Mouse (Mus musculus) hindlimb bud, embryonic 11.5 days (tissue): ENCODE measurements around the gene Qrich1.
"Not testable (repeated sequence)": the region's sequence is repeated elsewhere in the genome, so short reads cannot be mapped to it uniquely, and the experiment has no call there.

Experiments used
- DNase-seq: peaks from one replicate; pipeline ENCODE4 v3.0.0-alpha.2; 2012; ENCODE audit warnings: low read depth, low spot score; ENCODE audit errors: extremely low spot score

Gene Qrich1

DNA sequence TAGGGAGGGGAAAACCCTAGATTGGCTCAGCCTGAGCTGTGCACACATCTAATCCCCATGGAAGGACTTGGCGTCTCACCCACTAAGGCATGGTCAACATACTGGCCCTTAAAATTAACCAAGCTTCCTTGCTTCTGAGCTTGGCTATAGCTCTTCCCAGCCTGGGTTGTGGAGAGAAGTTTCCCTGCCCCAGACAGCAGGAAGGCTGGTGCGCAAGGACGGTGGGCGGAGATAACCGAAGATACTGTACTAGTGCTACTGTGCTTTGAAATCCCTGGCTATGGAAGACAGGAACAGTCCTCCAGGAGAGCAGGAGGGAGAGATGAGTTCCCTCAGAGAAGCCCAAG lies 62.7 kb downstream of the Qrich1 start:
- no peak for DNase-seq

DNA sequence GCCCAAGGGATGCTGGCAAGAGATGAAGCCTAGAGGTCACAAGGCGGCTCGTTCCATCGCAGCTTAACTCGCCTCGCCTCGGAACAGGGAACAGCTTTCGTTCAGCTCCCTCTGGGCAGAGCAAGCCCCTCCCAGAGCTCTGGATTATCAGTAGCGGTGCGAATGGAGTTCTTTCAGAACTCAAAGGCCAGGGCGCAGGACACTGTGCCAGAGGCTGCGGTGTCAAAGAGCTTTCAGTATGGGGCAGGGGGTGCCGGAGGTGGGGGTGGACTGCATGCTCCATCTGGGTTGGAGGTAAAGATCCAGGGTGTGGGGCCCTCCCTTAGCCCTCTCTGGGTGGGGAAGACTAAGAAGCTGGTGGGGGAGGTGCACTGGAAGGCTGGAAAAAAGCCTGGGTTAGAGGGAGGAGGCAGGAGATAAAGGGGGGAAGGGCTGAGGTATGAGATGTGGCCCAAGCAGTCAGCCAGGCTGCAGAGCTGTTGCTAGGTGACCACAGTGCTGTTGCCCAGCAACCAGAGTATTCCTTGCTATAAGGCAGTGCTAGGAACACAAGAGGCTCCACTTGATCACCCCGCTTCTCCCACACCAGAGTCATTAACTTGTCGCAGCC lies 71.1 kb downstream of the Qrich1 start:
- peak; percentile 86 for DNase-seq

DNA sequence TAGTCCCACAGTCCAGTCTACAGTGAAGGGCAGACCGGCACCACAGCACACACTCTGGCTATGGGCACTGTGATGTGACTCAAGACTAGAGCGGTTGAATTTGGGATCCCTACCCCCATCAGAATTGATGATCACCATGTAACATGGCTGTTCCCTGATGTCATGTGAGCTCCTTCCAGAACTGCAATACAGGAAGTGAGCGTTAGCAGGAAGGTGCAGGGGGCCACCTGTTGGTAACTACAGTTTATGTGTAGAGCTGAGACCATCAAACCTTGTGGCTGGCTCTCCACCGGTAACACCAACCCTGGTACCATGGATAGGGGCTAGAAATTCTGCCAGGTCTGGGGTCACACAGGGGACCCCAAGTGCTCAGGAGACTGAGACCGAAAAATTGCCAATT lies 72.6 kb downstream of the Qrich1 start:
- no peak for DNase-seq

DNA sequence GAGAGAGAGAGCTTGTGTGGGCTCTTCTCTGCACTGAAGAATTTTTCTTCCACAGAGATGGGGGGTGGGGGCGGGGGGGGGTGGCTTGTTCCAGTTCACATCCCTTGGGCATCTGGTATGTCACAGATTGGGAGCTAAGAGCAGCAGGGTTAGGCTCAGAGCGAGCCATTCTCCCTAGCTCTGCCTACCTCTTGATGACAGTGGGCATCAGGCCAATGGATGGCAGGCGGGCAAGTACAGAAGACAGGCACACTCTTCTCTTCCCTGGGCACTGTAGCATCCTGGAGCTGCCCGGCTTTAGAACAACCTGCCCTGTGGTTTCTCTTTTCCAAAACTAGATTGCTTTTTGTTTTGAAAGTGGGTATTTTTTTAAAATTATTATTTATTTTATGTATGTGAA lies 74.9 kb downstream of the Qrich1 start:
- DNase-seq = no peak

DNA sequence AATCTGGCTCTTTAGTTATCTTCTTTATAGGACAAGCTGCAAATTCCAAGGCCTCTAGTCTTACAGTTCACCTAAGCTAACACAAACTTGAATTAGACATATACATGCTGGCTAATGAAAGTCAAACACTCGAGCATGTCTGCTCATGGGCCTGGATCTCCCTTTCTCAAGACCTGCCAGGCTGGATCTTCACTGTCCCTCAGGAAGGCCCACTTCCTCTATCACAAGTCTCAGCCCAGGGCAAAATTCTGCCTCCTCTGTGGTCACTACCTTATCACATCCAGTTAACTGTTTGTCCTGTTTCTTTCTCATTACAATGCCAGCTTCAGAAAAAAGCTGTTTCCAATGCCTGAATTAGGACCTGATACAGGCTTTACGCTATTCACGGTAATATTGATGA lies 77.7 kb downstream of the Qrich1 start:
- DNase-seq = no peak

DNA sequence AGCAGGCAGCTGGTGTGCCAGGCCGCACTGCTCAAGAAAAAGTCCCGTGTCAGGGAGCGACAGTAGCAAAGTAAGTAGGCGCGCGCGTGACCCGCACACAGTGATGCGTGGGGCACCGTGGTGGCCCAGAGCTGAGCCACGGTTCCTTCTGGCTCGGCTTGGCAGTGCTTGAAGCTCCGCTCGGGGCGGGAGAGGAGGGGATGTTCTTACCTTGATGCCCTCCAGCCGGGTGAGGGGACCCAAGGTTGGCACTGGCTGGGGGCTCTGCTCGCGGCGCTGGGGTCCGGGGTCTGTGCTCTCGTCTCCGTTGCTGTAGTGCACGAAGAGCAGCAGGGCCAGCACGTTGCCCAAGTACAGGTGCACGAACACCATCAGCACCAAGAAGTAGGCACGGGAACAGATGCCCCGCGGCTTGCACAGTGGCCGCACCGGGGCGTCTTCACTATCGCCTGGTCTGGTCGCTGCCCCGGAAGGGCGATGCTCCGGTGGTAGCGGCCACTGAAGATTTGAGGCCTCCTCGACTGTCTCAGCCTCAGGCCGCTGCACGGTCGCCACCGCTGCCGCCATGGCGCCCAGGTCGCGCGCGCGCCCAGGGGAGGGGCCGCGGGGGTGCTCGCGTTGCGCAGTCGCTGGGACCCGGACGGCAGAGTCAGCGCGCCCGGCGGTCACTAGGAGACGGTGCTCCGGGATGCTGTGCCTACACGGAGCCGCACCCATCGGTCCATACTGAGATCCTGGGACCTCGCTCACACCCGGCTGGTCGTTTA lies 80.6 kb downstream of the Qrich1 start, which contains the start of gene P4htm:
Gene P4htm (minus strand): TSS at position 670 of the 767 bp plus-strand sequence.
- DNase-seq = no peak

DNA sequence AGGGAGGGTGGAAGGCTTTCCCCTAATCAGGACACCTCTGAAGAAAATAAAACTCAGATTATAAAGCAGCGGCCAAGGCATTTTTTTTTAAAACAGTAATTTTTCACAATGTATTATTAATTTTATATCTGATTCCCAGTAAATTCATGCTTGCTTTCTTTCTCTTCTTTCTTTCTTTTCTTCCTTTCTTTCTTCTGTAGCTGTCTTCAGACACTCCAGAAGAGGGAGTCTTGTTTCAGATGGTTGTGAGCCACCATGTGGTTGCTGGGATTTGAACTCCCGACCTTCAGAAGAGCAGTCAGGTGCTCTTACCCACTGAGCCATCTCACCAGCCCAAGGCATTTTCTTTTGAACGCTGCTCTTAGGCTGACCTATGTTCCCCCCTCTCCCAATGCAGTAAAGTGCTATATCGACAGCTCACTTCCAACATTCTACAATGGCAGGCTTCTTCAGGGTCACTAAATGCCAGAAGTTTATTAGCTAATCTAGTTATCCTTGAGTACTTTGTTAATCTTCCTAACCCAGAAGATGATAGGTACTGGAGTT lies 82.5 kb downstream of the Qrich1 start:
- no peak for DNase-seq

DNA sequence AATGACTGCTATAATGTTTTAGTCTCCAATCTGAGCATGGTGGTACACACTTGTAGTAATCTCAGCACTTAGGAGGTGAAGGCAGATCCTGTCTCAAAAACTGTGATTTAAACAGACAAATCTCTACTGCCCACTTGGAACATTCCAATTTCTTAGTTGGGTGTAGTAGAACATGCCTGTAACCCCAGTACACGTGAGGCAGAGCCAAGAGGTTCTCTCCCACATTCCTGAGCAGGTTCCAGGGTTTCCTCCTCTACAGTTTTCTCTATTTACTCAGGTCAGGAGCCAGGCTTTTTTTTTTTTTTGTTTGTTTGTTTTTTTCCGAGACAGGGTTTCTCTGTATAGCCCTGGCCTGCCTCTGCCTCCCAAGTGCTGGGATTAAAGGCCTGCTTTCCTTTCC lies 83.4 kb downstream of the Qrich1 start:
- DNase-seq = no peak

DNA sequence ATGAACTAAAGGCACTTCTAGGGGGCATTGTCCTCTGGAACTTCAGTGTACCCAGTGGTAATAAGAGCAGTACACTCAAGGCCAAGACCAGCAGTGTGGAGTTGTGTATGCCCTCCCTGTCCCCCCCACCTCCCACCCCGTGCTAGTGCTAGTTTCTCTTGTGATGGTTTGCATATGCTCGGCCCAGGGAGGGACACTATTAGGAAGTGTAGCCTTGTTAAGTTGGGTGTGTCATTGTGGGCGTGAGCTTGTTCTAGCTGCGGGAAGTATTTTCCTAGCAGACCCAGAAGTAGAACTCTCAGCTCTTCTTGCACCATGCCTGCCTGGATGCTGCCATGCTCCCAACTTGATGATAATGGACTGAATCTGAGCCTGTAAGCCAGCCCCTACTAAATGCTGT lies 85.4 kb downstream of the Qrich1 start:
- DNase-seq = no peak

DNA sequence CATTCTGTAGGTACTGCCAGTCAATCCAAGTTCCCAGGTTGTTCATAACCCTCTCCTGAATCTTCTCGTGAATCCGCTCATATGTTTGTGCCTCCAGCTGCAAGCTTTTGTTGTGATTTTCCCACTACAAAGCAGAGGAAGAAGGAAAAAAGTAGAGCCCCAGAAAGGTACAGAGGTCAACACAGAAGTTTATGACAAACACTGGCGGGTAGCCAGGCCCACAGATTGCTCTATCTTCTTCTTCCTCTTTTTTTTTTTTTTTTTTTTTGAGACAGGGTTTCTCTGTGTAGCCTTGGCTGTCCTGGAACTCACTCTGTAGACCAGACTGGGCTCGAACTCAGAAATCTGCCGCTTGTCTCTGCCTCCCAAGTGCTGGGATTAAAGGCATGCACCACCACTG lies 91.3 kb downstream of the Qrich1 start:
- not testable (repeated sequence) for DNase-seq

DNA sequence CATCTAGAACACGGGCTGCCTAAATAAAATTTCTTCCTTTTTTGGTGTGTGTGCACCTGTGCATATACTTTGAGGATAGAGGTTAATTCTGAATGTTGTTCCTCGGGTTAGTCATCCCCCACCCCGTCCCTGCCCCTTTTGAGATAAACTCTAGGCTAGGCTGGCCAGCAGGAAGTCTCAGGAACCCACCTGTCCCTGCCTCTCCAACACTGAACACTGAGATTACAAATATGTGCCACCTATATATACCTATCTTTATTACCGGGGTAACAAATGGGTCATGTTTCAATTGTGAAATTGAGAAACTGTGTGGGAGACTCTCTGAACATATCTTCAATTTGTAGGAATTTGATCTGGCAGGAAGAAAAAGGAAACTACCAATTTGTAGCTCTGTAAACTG lies 92.3 kb downstream of the Qrich1 start:
- DNase-seq = no peak
